Comparison of ENCODE assay signal across 41 mouse cellular contexts in the genomic region with DNA sequence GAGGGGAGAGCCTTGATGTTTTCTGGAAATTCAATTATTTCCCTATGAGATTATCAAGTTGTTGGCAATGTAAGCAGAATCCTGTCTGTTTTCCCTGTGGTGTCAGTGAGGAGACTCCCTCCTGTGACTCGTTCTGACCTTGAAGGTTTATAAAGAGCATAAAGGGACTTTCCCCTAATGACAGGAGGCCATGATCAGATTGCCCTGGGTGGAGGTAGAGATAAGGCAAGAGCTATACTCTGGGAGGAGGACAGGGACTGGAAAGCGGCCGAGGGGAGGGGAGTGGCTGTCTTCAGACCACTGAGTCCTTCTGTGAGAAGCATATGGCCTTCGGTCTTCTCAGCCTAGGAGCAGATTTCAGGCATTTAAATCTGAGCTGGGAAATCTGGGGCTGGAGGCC. TPM values are rescaled to one million over a fixed set of nuclear protein-coding genes. Genes with fewer than 3 reads are reported as not detected.
"Had no signal": no experiment of that assay in that cellular context is flagged by ENCODE, and none has a peak within 500 bp of the region (broad histone marks: within the 10 kb centered on the region; RNA-seq: fewer than 3 reads in every experiment).

No protein-coding gene starts in this region.

- ATAC-seq: hindbrain, postnatal 0 days; liver, embryonic 12.5 days had no signal

- H3K9ac ChIP-seq: heart, embryonic 13.5 days; heart, embryonic 15.5 days; hindbrain, embryonic 13.5 days; hindbrain, embryonic 15.5 days; limb, embryonic 13.5 days; limb, embryonic 15.5 days; liver, embryonic 12.5 days; liver, embryonic 14.5 days had no signal

- H3K9me3 ChIP-seq: heart, embryonic 13.5 days; heart, embryonic 15.5 days; hindbrain, embryonic 13.5 days; hindbrain, embryonic 15.5 days; limb, embryonic 13.5 days; limb, embryonic 15.5 days; liver, embryonic 12.5 days had no signal

- H3K4me2 ChIP-seq: heart, embryonic 11.5 days; heart, embryonic 13.5 days; heart, embryonic 15.5 days; hindbrain, embryonic 13.5 days; hindbrain, embryonic 15.5 days; limb, embryonic 13.5 days; limb, embryonic 15.5 days; liver, embryonic 12.5 days had no signal

- H3K4me3 ChIP-seq: gastrocnemius, adult 2 months; heart, adult 2 months; heart, embryonic 13.5 days; heart, embryonic 15.5 days; hindbrain, embryonic 13.5 days; hindbrain, embryonic 15.5 days; limb, embryonic 13.5 days; limb, embryonic 15.5 days; liver, embryonic 12.5 days had no signal

- H3K27me3 ChIP-seq: heart, embryonic 15.5 days; hindbrain, embryonic 13.5 days; hindbrain, embryonic 15.5 days; limb, embryonic 13.5 days; limb, embryonic 15.5 days had no signal

- H3K27ac ChIP-seq: gastrocnemius, adult 2 months; heart, adult 2 months; heart, embryonic 13.5 days; heart, embryonic 15.5 days; hindbrain, embryonic 13.5 days; hindbrain, embryonic 15.5 days; hindbrain, postnatal 0 days; limb, embryonic 13.5 days; limb, embryonic 15.5 days; liver, embryonic 12.5 days; liver, embryonic 14.5 days had no signal

- H3K4me1 ChIP-seq: hindbrain, embryonic 15.5 days had no signal

- H3K36me3 ChIP-seq: heart, embryonic 13.5 days; heart, embryonic 15.5 days; hindbrain, embryonic 13.5 days; hindbrain, embryonic 15.5 days; limb, embryonic 13.5 days; limb, embryonic 15.5 days; liver, embryonic 12.5 days had no signal

- DNase-seq: gastrocnemius, adult 2 months; gastrocnemius, postnatal 10 days; gastrocnemius, postnatal 25 days; heart, adult 11 months; heart, adult 2 months; heart, postnatal 14 days; heart, postnatal 36 days; kidney, adult 2 months; kidney, adult 9 months; kidney, postnatal 10 days; kidney, postnatal 25 days; kidney, postnatal 4 days; layer of hippocampus, adult 9-11 months; layer of hippocampus, postnatal 36 days; left cerebral cortex, postnatal 4 days had no signal

RNA-seq across cellular contexts. Expression of gene Slc13a2, which starts 12.0 kb away (rescaled TPM):
- total RNA-seq: gastrocnemius, adult 2 months; gastrocnemius, postnatal 10 days; gastrocnemius, postnatal 25 days; heart, adult 2 months; heart, postnatal 14 days; heart, postnatal 36 days; hematopoietic stem cell, adult 5-6 weeks; layer of hippocampus, adult 18-20 months; layer of hippocampus, adult 8-10 months; layer of hippocampus, postnatal 14 days; layer of hippocampus, postnatal 36 days; left cerebral cortex, adult 18-20 months; left cerebral cortex, adult 8-10 months; left cerebral cortex, postnatal 10 days; left cerebral cortex, postnatal 25 days; left cerebral cortex, postnatal 4 days had no signal
- polyA plus RNA-seq: heart, embryonic 11.5 days; heart, embryonic 13.5 days; heart, embryonic 15.5 days; heart, postnatal 0 days; hindbrain, embryonic 11.5 days; hindbrain, embryonic 13.5 days; hindbrain, embryonic 15.5 days; hindbrain, postnatal 0 days; limb, embryonic 11.5 days; limb, embryonic 13.5 days had no signal

RNA-seq across cellular contexts. Expression of gene Foxn1, which starts 47.7 kb away (rescaled TPM):
- total RNA-seq: gastrocnemius, adult 2 months; gastrocnemius, postnatal 10 days; gastrocnemius, postnatal 25 days; heart, adult 2 months; heart, postnatal 36 days; hematopoietic stem cell, adult 5-6 weeks; hindbrain, postnatal 0 days; layer of hippocampus, adult 18-20 months; layer of hippocampus, postnatal 14 days; layer of hippocampus, postnatal 36 days; left cerebral cortex, adult 18-20 months; left cerebral cortex, postnatal 10 days; left cerebral cortex, postnatal 4 days; liver, adult 2 months had no signal
- polyA plus RNA-seq: gonadal fat pad, adult 2 months; heart, adult 2 months; heart, postnatal 0 days; hindbrain, embryonic 13.5 days; hindbrain, embryonic 15.5 days; hindbrain, postnatal 0 days; intestine, embryonic 14.5 days; kidney, embryonic 16.5 days; liver, adult 2 months; liver, embryonic 12.5 days; liver, embryonic 14.5 days; liver, embryonic 16.5 days had no signal
